Mouse (Mus musculus): ENCODE measurements around the gene Gm4894.

Gene Gm4894

GRCm38 (mm10) chr9:49250231-49250630, at the start of gene Gm4894:
Gene Gm4894, plus strand, starts transcription at chr9:49250531.
- no peak for DNase-seq (ENCODE audit: low read depth in 1 of 2, low spot score in 2 of 2)

- no peak for DNase-seq (ENCODE audit: low read depth in 1 of 2, low spot score in 2 of 2)
These were observed 44.0 kb upstream of the Gm4894 start for GRCm38 (mm10) chr9:49206331-49206730.

GRCm38 (mm10) chr9:49211493-49211892, 38.8 kb upstream of the Gm4894 start:
- no peak for DNase-seq (ENCODE audit: low read depth in 1 of 2, low spot score in 2 of 2)

GRCm38 (mm10) chr9:49214734-49215133, 35.6 kb upstream of the Gm4894 start:
- no peak for DNase-seq (ENCODE audit: low read depth in 1 of 2, low spot score in 2 of 2)

- DNase-seq (ENCODE audit: low read depth in 1 of 2, low spot score in 2 of 2) = no peak
These were observed 32.4 kb upstream of the Gm4894 start for GRCm38 (mm10) chr9:49217626-49218607.

- no peak for DNase-seq (ENCODE audit: low read depth in 1 of 2, low spot score in 2 of 2)
These were observed 25.8 kb upstream of the Gm4894 start for GRCm38 (mm10) chr9:49224488-49224887.

- no peak for DNase-seq (ENCODE audit: low read depth in 1 of 2, low spot score in 2 of 2)
These were observed 22.9 kb upstream of the Gm4894 start for GRCm38 (mm10) chr9:49227442-49227841.

- DNase-seq (ENCODE audit: low read depth in 1 of 2, low spot score in 2 of 2) = no peak
These were observed 21.3 kb upstream of the Gm4894 start for GRCm38 (mm10) chr9:49229054-49229453.

GRCm38 (mm10) chr9:49246839-49247238, 3.5 kb upstream of the Gm4894 start:
- no peak for DNase-seq (ENCODE audit: low read depth in 1 of 2, low spot score in 2 of 2)

- DNase-seq (ENCODE audit: low read depth in 1 of 2, low spot score in 2 of 2) = no peak
These were observed 18.6 kb downstream of the Gm4894 start for GRCm38 (mm10) chr9:49268949-49269348.

- DNase-seq (ENCODE audit: low read depth in 1 of 2, low spot score in 2 of 2) = no peak
These were observed 23.2 kb downstream of the Gm4894 start for GRCm38 (mm10) chr9:49273566-49273965.

GRCm38 (mm10) chr9:49275976-49276375, 25.6 kb downstream of the Gm4894 start:
- no peak for DNase-seq (ENCODE audit: low read depth in 1 of 2, low spot score in 2 of 2)

GRCm38 (mm10) chr9:49276542-49277334, 26.4 kb downstream of the Gm4894 start:
- no peak for DNase-seq (ENCODE audit: low read depth in 1 of 2, low spot score in 2 of 2)

- DNase-seq (ENCODE audit: low read depth in 1 of 2, low spot score in 2 of 2) = no peak
These were observed 44.8 kb downstream of the Gm4894 start for GRCm38 (mm10) chr9:49295101-49295500.

- DNase-seq (ENCODE audit: low read depth in 1 of 2, low spot score in 2 of 2) = no peak
These were observed 57.2 kb downstream of the Gm4894 start for GRCm38 (mm10) chr9:49307576-49307975.

GRCm38 (mm10) chr9:49310821-49311220, 60.5 kb downstream of the Gm4894 start:
- DNase-seq (ENCODE audit: low read depth in 1 of 2, low spot score in 2 of 2) = no peak

- DNase-seq (ENCODE audit: low read depth in 1 of 2, low spot score in 2 of 2) = no peak
These were observed 68.3 kb downstream of the Gm4894 start for GRCm38 (mm10) chr9:49318638-49319037.
